19 mouse cellular contexts compared by ENCODE assay signal in genomic region chr5:148620895-148621786, GRCm38 (mm10).
DNase-seq lines count a peak whose midpoint lies in the region; ATAC-seq and TF ChIP-seq lines count a peak whose summit lies in the region.
"Had no signal": no experiment of that assay in that cellular context is flagged by ENCODE, and none has a peak within 500 bp of the region (broad histone marks: within the 10 kb centered on the region; RNA-seq: fewer than 3 reads in every experiment).

No protein-coding gene starts in this region.

- intact Hi-C loops in left cerebral cortex, adult 2 months (cut with DNase I) = no loop called here
- intact Hi-C loops in left cerebral cortex, postnatal 4 days (cut with DNase I) = no loop called here

- peak; percentile 50 for ATAC-seq in forebrain, embryonic 13.5 days
- ATAC-seq in hindbrain, embryonic 16.5 days = peak; percentile 41; the same call in 1 of the 2 replicates
- ATAC-seq: inflammation-experienced regulatory T-cells, adult 6 months; Patski had no signal

- 17% methylated on average over 10 of the region's 10 CpGs for WGBS in forebrain, embryonic 13.5 days
- WGBS in hindbrain, embryonic 16.5 days = 39% methylated on average over 10 of the region's 10 CpGs

- no peak overlapping the region for H3K9ac ChIP-seq in forebrain, embryonic 13.5 days
- H3K9ac ChIP-seq in hindbrain, embryonic 16.5 days (ENCODE audit: low read depth, low read length) = 0 out of 2 replicates have a peak overlapping the region, but pooled peaks have one; percentile 20
- H3K9ac ChIP-seq: limb, embryonic 12.5 days had no signal

- no peak for TF ChIP-seq CTCF in left cerebral cortex, adult 2 months (IDR thresholded peaks at IDR 0.05)

- H3K9me3 ChIP-seq in forebrain, embryonic 13.5 days (replicated peaks) = peaks cover 6% of the 10 kb centered on the region; the same call in 1 of the 2 replicates
- no peaks in the 10 kb centered on the region for H3K9me3 ChIP-seq in hindbrain, embryonic 16.5 days (ENCODE audit: control insufficient read depth, low read length)
- H3K9me3 ChIP-seq: heart, embryonic 10.5 days had no signal

- peak; percentile 25 to 48 for DNase-seq in left cerebral cortex, adult 2 months (ENCODE audit: extremely low spot score in 1 of 2, low spot score in 2 of 2)
- no peak for DNase-seq in left cerebral cortex, postnatal 4 days
- DNase-seq in right cerebral cortex, postnatal 14 days = peak; percentile 48
- no peak for DNase-seq in kidney, postnatal 10 days
- no peak for DNase-seq in adipocyte (ENCODE audit: low spot score)
- no peak for DNase-seq in ovary, postnatal 14 days (ENCODE audit: low spot score)
- DNase-seq: adrenal gland, postnatal 25 days; cerebellum, adult 11 months; gastrocnemius, adult 2 months; kidney, postnatal 14 days; lung, adult 18-20 months had no signal

- no peaks in the 10 kb centered on the region for H3K36me3 ChIP-seq in forebrain, embryonic 13.5 days (ENCODE audit: poor library complexity, severe bottlenecking)
- no peaks in the 10 kb centered on the region for H3K36me3 ChIP-seq in hindbrain, embryonic 16.5 days (ENCODE audit: control insufficient read depth, insufficient read depth, low read length)
- H3K36me3 ChIP-seq: heart, embryonic 10.5 days; limb, embryonic 12.5 days had no signal

- H3K27me3 ChIP-seq in forebrain, embryonic 13.5 days = no peaks in the 10 kb centered on the region
- no peaks in the 10 kb centered on the region for H3K27me3 ChIP-seq in hindbrain, embryonic 16.5 days (replicated peaks; ENCODE audit: control insufficient read depth, insufficient read depth, low read length)
- H3K27me3 ChIP-seq: CH12.LX; limb, embryonic 12.5 days; Patski had no signal

- no peak overlapping the region for H3K4me3 ChIP-seq in left cerebral cortex, adult 2 months
- H3K4me3 ChIP-seq in forebrain, embryonic 13.5 days = no peak overlapping the region
- H3K4me3 ChIP-seq in hindbrain, embryonic 16.5 days (ENCODE audit: low read length) = no peak overlapping the region
- H3K4me3 ChIP-seq: gastrocnemius, adult 2 months; heart, embryonic 10.5 days; limb, embryonic 12.5 days had no signal

- no peak overlapping the region for H3K27ac ChIP-seq in left cerebral cortex, adult 2 months
- H3K27ac ChIP-seq in forebrain, embryonic 13.5 days = peak overlapping the region; percentile 75
- H3K27ac ChIP-seq in hindbrain, embryonic 16.5 days (ENCODE audit: low read depth, low read length) = 0 out of 2 replicates have a peak overlapping the region, but pooled peaks have one; percentile 15
- H3K27ac ChIP-seq: gastrocnemius, adult 2 months; heart, embryonic 10.5 days; limb, embryonic 12.5 days; macrophage had no signal

- H3K4me2 ChIP-seq in forebrain, embryonic 13.5 days = 0 out of 2 replicates have a peak overlapping the region, but pooled peaks have one; percentile 24
- no peak overlapping the region for H3K4me2 ChIP-seq in hindbrain, embryonic 16.5 days (ENCODE audit: low read length)
- H3K4me2 ChIP-seq: limb, embryonic 12.5 days had no signal

- peaks cover 50% of the 10 kb centered on the region for H3K4me1 ChIP-seq in forebrain, embryonic 13.5 days
- peaks cover 6% of the 10 kb centered on the region; the same call in 1 of the 2 replicates for H3K4me1 ChIP-seq in hindbrain, embryonic 16.5 days (ENCODE audit: control insufficient read depth, insufficient read depth, low read depth, low read length)

Comparison
In these comparisons a context has a peak if more than half of its experiments do, and no peak if none do; other contexts are left out.
1. DNase-seq: peak in left cerebral cortex, adult 2 months (2 of 2) and right cerebral cortex, postnatal 14 days (single experiment); none in left cerebral cortex, postnatal 4 days (single experiment), kidney, postnatal 10 days (single experiment), adipocyte (single experiment) and ovary, postnatal 14 days (single experiment).